Mouse (Mus musculus) mouse trophoblast stem cell (cell line): ENCODE data around the gene Dpysl4.

ENCODE experiments used
- in situ Hi-C, 2 experiments: fragments of 300-500 bp; cut with MseI, MboI; formaldehyde crosslinking; loops; 2 replicates in 1 of 2; 3 replicates in 1 of 2; pipeline ENCODE4 v1.15.1; 2025

Gene Dpysl4

DNA sequence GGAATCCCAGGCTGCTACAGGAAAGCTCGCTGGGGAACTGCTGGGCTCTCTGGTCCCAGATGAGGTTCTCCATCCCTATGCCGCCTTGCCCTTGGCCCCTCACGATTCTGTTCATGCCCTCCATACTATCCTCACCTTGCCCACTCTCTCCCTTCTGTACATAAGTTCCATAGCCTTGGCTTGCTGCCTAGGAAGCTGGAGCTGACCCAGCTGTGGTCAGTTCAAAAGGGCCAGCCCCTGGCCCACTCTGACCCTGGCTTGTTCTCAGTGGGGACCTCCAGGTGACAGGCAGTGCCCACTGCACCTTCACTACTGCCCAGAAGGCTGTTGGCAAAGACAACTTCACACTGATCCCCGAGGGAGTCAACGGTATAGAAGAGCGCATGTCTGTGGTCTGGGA lies 10.6 kb downstream of the Dpysl4 start:
- in situ Hi-C loops, result no loop called here

DNA sequence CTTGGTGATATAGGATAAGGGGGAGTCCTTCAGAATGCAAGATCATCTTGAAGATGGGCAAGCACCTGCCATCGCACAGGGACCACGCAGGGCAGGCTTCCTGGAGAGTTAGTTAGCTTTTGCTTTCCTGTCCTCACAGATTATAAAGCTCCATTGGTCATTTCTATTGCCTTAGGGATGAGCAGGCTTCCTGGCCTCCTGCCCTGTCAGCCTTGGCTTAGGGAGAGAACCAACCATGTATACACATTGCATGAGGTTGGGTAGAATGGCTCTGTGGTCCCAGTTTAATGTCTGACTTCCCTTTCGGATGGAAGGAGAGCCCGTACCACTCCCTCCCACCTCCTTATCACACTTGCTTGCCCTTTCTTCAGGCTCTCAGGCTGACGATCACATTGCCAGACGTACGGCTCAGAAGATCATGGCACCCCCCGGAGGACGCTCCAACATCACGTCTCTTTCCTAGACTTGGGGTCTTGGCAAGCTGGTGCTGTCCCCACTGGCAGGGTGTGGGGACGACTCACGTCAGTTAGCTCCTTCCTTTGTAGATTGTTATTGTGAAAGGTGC lies 14.8 kb downstream of the Dpysl4 start:
- in situ Hi-C loops, result no loop called here

DNA sequence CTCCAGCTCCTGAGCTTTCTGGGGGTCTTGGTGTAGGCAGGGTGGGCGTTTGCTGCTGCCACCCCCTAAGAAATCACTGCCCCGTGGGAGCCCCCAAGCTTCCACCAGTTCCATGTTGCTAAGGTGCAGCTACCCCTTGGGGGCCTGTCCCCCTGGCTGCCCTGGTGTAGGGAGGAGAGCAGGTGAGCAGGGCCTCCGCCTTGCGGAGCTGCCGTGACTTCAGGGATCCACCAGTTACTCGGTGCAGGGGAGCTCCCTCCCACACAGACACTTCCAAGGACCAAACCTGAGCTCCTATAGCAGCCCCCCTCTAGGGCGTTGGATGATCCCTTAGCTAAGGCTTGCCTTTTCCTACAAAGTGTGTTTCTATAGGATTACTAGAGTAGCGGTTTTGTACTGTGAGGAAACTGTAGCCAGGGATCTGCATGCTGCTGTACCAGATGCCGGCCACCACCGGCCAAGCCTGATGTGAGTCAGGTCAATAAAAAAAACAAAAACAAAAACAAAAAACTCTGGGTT lies 15.5 kb downstream of the Dpysl4 start:
- in situ Hi-C loops, result no loop called here

DNA sequence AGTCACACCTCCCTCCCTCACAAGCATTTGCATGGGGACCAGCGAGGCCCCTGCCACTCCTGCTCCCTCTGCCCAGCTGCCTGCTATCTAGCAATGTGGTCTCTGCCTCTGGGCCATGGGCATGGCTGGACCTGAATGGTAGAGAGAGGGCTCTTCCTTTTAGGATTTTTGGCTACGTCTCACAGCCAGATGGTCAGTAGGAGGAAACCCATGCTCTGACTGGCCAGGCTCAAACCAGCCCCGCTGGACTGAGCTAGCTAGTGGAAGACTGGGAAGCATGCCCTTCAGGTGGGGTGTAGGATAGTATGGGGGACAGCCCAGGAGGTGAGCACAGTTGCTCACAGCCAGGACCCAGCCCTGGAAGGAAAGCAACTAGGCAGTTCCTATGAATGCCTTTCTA lies 16.0 kb downstream of the Dpysl4 start:
- in situ Hi-C loops, result no loop called here

DNA sequence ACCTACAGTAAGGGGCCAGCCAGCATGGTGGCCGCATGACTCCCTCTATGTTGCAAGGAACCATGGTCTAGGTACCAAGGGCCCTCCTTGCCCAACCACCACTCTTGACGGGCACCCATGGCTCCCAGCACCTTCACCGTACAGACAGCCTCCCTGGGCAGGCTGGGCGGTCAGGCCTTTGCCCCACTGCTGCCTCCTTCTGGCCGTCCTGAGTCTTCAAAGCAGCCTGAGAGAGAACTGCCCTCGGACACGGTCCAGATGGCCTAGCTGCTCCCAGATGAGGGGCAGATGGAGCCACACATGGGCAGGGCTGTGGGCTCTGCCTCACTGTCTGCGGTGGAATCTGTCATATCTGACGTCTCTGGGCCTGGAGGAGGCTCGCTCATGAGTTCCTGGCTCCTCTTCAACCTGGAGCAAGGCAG lies 18.2 kb downstream of the Dpysl4 start:
- in situ Hi-C loops, result no loop called here

DNA sequence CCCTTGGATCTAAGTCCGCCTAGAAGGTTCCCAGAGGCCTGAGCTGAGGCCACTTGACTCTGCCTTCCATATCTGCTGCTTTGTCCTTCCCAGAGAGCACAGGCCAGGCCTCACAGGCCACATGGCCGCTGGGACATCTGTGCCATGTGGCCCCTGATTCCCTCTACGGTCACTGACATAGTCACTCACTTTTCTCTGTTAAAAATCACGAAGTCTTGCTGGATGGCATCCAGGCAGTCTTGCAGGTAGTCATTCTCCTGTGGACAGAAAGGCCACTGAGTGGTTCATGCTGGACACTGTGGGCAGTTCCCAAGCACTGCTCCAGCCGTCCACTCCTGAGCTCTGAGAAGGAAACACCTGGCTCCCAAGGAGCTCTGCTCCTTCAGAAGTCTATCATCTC lies 19.3 kb downstream of the Dpysl4 start:
- in situ Hi-C loops, result no loop called here

DNA sequence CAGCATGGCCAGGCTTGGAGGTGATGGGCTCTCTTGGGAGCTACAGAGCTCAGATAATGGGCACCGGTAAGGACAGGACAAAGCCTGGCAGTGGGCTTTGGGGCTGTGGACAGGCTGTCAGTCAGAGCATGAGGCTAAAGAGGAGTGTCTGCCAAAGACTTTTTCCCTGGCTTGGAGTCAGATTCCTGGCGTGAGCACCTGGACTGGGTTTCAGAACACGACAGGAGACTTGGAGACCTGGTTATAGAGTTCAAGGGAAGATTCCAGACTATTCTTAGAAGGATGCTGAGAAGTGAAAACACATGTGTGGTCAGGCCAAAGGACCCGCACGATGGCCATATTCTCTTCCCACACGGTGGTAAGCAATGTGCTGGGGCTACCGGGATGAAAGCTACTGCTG lies 19.9 kb downstream of the Dpysl4 start:
- in situ Hi-C loops, result no loop called here

DNA sequence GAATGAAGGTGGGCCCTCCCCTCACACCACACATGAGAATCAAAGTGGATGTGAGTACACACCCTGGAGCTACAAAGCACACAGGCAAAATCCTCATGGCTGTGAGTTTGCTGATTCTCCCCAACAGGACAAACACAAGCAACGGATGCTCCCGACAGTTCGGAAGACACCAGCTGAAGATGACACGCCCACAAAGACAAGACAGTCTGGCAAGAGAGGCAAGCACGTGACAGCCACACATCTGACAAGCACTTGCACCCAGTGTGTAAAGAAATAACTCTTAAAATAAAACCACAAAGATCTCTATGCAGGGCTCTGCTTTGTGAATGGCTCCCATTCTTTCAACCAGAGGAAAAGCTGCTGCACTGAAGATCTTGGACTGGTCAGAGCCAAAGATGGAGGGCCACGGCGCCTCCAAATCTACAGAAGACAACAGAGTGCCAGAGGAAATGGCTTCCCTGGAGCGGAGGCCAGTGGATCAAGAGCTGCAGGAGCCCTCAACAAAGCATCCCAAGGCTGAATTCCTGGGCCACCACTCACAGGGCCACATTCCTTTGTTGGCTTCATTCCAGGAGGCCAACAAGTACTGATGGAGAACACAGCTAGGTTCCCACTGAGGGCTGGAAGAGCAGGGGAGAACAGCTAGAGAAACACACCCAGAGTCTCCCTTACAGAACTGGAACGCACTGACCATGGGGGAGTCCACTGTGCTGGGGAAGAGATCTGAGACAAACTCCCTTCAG lies 22.3 kb downstream of the Dpysl4 start:
- in situ Hi-C loops, result no loop called here

DNA sequence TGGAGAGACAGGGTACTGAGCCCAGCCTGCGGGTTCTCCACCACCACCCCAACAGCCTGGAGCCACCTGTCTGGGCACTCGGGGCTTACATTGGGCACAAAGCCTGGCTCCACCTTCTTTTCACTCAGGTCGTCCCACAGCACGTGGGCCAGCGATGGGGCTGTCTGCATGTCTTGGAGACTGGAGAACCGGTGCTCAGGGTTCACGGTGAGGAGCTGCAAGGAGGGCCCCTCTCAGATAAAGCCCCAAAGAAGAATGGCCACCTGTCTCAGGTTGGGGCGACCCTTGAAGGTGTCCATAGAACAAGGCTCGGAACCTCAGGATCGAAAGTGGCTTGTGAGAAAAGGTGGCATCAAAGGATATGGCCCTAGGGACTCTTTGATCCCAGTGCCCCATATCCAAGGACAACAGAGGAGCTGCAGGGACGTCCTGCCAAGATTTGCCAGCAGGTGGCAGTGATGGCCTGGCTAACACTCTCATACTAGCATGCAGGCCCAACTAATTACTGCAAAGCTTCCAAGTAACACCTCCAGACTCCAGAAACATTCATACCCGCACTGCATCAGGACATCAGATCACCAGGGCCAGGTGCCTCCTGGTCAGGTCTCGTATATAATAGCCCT lies 33.5 kb downstream of the Dpysl4 start:
- in situ Hi-C loops, result no loop called here

DNA sequence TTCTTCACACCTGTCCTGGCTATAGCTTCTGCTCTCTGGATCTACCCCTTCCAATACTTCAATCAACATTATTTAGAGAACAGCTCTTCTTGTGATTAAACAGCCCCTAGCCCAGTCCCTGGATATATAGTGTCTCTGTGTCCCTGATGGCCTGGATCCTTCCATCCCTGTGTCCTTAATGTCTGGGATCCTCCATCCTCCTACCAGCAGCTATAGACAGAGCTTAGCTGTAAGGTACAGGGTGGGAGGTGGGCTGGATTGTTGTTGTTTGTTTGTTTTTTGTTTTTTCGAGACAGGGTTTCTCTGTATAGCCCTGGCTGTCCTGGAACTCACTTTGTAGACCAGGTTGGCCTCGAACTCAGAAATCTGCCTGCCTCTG lies 34.0 kb downstream of the Dpysl4 start:
- in situ Hi-C loops, result loop anchor here (5.0 kb wide), 1 partner anchor 78 kb away; no protein-coding TSS in a partner anchor

DNA sequence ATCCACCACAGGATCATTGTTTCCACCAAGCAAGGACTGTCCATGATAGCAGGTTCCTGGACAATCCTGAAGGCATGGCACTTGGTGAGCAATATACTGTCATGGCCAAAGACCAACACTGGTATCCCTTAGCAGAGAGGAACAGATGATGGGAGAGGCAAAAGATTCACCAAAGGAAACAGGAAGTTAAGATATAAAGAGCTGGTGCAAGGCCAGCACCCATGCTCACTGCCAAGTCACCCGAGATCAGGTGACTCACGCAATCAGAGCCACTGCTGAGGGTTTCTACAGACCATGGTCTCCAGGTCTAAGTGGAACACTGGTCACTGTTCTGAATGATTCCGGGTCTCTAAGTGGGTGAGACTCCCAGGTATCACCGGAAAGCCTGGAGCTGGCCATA lies 40.1 kb downstream of the Dpysl4 start:
- in situ Hi-C loops, result no loop called here

DNA sequence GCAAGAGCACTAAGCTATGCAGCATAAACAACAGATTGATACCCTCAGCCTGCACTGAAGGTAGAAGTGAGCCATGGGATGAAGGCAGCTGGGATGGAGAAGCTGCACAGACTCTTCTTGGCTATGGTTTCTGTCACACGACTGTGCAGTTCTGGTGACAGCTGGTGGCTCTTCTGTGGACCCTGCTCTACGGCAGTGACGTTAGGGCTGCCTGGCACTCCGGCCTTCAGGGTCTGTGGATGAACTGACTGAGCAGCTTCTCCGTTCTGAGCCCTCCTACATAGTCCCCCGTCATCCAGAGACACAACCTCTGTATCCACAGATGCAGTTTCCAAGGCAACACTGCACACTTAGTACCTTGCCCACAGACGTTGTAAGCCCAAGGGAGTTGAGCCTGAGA lies 40.7 kb downstream of the Dpysl4 start:
- in situ Hi-C loops, result no loop called here

DNA sequence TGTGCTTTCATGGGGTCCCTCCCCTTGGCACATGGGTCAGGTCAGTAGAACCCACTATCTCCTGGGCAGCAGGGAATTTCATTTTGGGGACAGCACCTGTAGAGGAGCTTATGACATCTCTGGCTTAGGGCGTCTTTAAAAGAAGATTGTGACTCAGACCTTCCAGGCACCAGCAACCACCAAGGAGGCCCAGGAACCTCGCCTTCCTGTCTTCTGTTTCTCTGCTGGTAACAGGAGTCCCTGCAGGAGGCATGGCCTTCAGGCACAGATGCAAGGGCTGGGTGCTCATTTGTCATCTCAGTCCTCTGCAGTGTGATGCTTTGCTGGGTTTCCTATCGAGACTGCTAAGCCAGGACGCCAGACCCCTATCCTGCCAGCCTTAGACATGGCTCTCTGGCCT lies 43.2 kb downstream of the Dpysl4 start:
- in situ Hi-C loops, result no loop called here

DNA sequence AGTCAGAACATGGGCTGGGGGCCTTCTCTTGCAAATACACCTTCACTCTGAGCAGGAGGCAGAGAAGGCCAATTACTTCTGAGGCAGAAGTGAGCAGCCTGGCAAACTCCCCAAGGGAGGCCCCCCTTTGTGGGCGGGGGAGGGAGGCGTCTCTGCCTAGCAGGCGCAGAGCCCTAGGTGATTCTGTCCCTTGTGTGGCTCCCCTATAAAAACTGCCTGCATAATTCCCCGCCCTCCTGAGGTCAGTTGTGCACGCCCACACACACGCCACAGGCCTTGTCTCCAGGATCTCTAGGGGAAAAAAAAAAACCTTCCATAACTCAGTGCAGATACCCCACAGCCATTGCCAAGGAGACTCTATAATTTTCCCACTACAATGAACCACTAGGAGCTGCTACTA lies 44.6 kb downstream of the Dpysl4 start:
- in situ Hi-C loops, result no loop called here

DNA sequence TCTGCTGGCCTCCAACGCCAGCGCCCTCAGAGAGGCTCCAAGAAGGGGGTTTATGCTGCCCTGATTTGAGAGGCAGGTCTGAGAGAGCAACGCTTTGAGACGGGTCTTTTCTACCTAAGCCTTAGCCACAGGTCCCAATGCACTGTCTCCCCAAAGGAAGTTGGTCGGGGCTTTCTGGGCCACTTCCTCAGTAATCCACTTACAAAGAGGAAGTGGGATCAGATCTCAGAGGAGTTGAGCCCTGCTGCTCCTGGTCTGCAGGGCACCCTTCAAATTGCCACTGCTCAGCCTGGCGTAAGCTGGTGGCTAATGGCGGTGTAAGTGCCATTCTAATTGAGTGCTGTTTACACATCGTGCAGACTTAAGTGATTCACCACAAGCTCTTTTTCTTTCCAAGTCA lies 45.7 kb downstream of the Dpysl4 start:
- in situ Hi-C loops, result no loop called here

DNA sequence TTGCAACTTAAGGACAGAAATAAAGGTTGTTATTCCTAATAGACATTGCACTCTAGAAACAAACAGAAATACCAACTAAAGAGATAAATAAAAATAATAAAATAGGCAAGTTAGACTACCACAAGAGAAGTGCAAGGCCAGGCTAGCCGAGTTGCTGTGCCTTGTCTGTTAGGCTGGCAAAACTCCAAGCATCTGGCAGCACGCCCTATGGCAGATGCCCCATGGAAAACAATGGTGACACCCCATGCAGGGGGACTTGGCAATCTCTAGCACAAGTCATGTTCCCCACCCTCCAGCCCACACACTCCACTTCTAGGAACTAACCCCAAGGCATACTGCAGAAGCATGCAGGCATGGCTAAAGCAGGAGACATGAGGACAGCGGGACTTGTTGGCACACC lies 47.6 kb downstream of the Dpysl4 start:
- in situ Hi-C loops, result no loop called here

DNA sequence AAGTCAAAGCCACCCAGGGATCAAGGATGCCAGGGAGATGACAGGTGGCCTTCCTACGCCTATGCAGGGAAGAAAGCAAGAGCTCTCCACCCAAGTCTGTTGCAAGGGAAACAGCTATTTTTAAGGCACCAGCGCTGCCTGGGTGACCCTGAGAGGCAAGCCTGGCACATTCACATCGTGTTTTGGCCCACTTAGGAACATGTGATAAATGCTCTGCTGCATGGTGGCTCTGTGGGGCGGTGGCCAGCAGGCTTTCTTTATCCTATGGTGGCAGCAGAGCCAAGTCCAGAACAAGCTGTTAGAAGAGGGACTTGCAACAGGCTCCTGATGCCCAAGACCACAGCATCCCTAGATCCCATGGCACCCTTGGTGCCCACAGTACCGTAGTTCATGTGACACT lies 49.4 kb downstream of the Dpysl4 start:
- in situ Hi-C loops, result no loop called here

DNA sequence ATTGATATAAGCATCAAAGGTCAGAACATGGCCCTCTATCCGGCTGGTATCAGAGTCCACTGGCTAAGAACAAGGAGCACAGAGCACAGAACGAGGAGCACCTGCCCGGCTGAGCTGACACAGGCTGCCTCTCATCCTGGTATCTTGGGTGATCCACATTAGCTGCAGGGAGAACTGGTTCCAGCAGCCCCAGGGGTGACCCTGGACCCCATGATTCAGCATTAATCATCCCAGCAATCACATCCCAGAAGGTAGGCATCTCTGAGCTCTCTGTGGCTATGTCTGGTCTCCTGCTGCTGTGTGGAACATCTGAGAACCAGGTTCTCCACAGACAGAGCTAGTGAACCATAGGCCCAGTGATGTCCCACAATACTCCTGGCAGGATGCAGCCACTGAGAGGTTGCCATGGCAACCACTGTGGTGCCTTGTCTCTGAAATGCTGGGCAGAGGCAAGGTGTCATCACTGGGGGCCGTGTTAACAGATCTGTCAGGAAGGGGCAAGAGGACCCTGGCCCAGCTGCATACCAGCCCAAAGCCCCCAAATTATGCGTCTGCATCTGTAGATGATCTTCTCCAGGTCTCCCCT lies 51.2 kb downstream of the Dpysl4 start:
- in situ Hi-C loops, result no loop called here

DNA sequence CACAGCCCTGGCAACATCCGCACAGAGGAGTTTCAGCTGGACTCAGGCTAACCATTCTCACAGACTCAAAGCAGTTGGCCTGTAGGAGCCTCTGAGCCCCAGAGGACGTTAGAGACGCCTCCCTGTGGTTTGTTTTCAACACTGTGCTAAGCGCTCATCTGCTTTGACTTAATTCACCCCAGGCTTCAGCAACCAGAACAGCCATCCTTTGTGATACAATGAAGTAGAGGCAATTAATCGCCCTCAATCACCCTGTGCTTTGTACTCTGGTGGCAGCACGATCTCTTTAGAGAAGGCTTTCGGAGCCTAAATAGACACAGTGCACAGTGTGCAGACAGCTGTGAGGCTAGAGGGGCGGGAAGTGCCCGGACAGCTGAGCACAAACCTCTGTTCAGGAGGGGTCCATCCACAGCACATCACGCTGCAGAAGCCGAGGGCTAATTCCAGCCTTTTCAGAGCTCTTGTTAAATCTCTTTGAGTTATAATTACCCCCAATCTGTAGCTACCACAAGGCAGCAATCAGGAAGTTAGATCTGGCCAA lies 54.2 kb downstream of the Dpysl4 start:
- in situ Hi-C loops, result no loop called here

DNA sequence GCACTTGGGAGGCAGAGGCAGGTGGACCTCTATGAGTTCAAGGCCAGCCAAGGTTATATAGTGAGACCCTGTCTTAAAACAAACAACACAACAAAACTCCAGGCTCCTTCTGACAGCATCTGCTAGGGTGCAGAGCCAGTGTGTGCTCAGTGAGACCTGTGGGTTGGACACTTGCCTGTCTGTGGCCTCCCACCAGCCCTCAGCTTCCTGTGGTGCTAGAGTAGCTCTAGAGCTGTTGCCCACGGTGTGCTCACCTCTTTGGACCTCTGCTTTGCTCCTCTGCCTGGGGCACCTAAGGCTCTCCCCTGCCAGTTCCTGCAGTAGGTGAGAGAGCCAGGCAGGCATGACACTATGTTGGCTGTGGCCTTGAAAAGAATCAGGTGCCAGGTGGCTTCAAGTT lies 58.0 kb downstream of the Dpysl4 start:
- in situ Hi-C loops, result no loop called here

DNA sequence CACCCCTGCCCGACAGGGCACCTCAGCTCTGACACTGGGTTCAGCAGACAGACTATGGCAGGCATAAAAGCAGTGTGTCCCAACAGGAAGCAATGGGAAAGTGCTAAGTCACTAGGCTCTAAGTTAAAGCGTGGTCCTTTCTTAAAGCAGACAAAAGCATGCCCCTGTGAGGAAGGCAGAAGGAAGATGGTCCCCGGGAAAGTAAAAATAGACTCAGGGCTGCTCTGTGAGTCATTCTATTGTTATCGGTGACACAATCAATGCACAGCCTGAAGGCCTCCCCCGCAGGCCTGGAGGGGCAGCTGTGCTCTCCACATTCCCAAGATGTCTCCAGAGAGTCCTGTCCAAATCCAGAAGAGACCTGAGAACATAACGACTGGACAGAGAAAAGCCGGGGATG lies 60.1 kb downstream of the Dpysl4 start:
- in situ Hi-C loops, result no loop called here

DNA sequence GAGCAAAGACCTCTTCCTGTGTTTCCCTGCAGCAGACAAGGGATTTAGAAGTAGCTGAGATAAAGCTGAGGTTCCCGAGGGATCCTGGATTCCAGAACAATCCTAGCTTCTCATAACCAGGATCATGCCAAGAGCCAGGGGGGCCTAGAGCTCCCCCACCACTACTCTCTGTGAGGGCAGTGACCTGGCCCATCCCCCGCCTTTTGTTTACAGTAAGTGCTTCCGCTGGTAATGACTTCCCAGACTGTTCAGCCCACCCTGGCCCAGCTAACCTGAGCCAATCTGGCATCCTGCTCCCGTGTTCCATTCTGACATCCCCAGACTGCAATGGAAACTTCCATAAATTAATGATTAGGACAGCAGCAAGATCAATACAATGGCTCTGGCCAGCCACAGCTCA lies 61.6 kb downstream of the Dpysl4 start:
- in situ Hi-C loops, result no loop called here

DNA sequence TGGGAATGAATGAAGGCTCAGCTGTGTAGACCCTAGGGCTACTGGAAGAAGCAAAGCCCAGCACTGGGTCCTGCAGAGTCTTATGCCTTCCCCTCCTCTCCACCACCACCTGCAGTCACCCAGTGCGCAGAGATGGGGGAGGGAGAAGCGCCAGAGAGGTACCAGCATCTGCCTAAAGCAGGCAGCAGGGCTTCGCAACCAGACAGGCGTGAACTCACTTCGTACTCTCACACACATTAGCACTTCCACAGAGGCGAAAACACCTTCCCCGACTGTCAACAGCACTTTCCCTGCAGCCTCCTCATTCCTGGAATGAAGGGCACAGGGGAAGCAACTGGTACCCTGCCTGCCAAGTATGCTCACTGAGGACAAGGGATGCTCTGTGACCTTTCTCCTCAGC lies 63.6 kb downstream of the Dpysl4 start:
- in situ Hi-C loops, result no loop called here
